Mouse (Mus musculus): ENCODE results near the gene Mtm1. TPM values are rescaled to one million over a fixed set of nuclear protein-coding genes. Genes with fewer than 3 reads are reported as not detected.
"Not testable (repeated sequence)": the region's sequence is repeated elsewhere in the genome, so short reads cannot be mapped to it uniquely, and the experiment has no call there.

The Mtm1 gene
- total RNA-seq, 2 experiments from 2014 or later = 12.0 to 12.7 TPM

DNA sequence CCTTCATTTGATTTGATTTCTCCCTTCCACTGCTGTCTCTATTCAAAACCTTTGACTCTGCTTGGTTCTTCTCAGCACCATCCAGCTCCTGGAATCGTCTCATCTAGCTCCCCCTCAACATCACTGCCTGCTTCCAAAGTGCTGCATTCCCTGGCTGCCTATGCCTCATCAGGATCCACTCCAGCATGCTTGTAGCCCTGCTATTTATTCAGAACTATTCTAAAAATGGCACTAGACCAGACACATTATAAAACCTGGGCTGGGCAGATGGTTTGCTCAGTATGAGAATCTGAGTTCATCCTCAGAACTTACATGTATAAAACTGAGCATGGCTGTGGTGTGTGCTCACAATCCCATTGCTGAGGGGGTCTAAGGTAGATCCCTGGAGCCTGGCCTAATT is 58.4 kb downstream of the Mtm1 start:
- DNase-seq = no peak
- intact Hi-C loops (cut with DNase I) = no loop called here

DNA sequence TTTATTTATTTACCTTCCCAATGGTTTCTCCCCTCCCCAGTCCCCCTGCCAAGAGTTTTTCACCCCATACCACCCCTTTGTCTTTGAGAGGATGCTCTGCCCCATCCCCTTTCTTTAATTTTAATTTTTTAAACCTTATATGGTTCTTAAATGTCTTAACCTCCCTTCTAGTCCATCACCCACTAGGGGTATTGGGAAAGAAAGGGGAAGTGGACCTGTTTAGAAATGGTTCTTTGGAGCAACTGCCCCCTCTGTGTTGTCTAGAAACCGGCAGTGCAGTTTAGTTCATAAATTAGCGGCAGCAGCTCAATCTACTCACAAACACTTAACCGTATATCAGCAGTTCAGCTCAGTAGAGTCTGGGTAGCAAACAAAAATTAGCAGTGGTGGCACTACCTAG is 63.6 kb downstream of the Mtm1 start:
- intact Hi-C loops (cut with DNase I) = no loop called here
- DNase-seq = no peak

GRCm38 (mm10) chrX:71285473-71285872 is 74.9 kb downstream of the Mtm1 start:
- intact Hi-C loops (cut with DNase I) = no loop called here
- no peak for DNase-seq

- intact Hi-C loops (cut with DNase I) = no loop called here
- DNase-seq = no peak
These were observed 76.5 kb downstream of the Mtm1 start for GRCm38 (mm10) chrX:71287088-71287487.

- DNase-seq = no peak
These were observed 83.6 kb downstream of the Mtm1 start for GRCm38 (mm10) chrX:71294191-71294590.

DNA sequence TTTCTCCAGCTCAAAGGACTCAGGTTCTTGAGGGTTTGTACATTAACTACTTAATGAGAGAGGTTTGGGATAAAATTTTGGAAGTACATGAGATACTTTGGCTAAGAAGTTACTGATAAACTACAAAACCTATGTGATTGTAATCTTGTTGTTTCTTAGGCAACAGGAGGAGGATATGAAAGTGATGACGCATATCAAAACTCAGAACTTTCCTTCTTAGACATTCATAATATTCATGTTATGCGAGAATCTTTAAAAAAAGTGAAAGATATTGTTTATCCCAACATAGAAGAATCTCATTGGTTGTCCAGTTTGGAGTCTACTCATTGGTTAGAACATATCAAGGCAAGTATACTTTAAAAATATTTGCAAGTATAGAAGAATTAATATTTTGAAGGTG is 85.4 kb downstream of the Mtm1 start:
- DNase-seq = no peak
- intact Hi-C loops (cut with DNase I) = no loop called here

More at GRCm38 (mm10) chrX:71294191-71294590, 83.6 kb downstream of the Mtm1 start:
- intact Hi-C loops (cut with DNase I) = no loop called here

GRCm38 (mm10) chrX:71302148-71302547 is 91.6 kb downstream of the Mtm1 start:
- DNase-seq = no peak
- intact Hi-C loops (cut with DNase I) = no loop called here

GRCm38 (mm10) chrX:71311229-71311628 is 100.7 kb downstream of the Mtm1 start:
- intact Hi-C loops (cut with DNase I) = loop anchor here (10.0 kb wide), 1 partner anchor 266 kb away; no protein-coding TSS in a partner anchor
- peak in 1 of 2 experiments; percentile 7 for DNase-seq

GRCm38 (mm10) chrX:71314380-71314779 is 103.8 kb downstream of the Mtm1 start:
- intact Hi-C loops (cut with DNase I) = loop anchor here (10.0 kb wide), 1 partner anchor 270 kb away; no protein-coding TSS in a partner anchor
- no peak for DNase-seq

GRCm38 (mm10) chrX:71352033-71352432 is 141.5 kb downstream of the Mtm1 start:
- intact Hi-C loops (cut with DNase I) = no loop called here
- no peak for DNase-seq

DNA sequence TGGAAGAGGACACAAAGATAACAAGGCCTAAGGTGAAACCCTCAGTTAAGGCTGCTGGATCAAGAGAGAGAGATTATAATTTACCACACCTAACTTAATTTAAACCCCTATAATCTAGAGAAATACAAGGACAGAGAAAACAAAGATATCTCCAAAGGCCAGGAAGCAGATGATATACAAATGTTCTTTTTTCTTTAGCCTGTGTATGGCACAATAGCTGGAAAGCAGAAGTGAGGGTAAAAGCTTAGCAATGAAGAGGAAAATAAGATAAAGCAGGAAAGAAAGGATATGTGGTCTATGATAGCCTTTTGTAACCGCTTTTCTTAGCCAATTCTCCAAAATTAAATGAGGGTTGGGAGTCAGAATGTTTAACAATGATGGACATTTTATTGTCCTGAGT is 144.8 kb downstream of the Mtm1 start:
- DNase-seq = no peak
- intact Hi-C loops (cut with DNase I) = no loop called here

DNA sequence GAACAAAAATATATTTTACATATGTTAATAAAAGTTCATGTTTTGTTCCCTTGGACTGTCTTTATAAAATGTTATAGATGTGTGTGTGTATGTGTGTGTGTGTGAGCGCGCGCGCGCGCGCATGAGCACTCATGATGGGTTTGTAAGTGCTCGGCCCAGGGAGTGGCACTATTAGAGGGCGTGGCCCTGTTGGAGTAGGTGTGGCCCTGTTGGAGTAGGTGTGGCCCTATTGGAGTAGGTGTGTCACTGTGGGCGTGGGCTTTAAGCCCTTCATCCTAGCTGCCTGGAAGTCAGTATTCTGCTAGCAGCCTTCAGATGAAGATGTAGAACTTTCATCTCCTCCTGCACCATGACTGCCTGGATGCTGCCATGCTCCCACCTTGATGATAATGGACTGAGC is 151.2 kb downstream of the Mtm1 start:
- DNase-seq; intact Hi-C loops (cut with DNase I): not testable (repeated sequence)

- DNase-seq = no peak
- intact Hi-C loops (cut with DNase I) = no loop called here
These were observed 153.5 kb downstream of the Mtm1 start for GRCm38 (mm10) chrX:71364062-71364461.

- intact Hi-C loops (cut with DNase I) = no loop called here
- DNase-seq = peak; percentile 63 to 72
These were observed 154.0 kb downstream of the Mtm1 start, which contains the start of gene Mtmr1 for GRCm38 (mm10) chrX:71364554-71364991. Gene Mtmr1, plus strand, starts transcription at chrX:71364760.

- DNase-seq = peak in 1 of 2 experiments; percentile 27
- intact Hi-C loops (cut with DNase I) = no loop called here
These were observed 154.4 kb downstream of the Mtm1 start for GRCm38 (mm10) chrX:71365011-71365410.

Other genes with a start within 250 kb of the Mtm1 start
- gene Mamld1, start 160.5 kb upstream of the Mtm1 start, total RNA-seq (2021) = 1 to 10 TPM; 1.4 to 2.3 TPM
- gene Mtmr1, start 154.0 kb downstream of the Mtm1 start, total RNA-seq (2021) = 10 to 100 TPM; 33.2 to 38.4 TPM

All from gastrocnemius, postnatal 36 days (tissue).